Mouse (Mus musculus): ENCODE measurements around the gene Mta3. TPM values are rescaled to one million over a fixed set of nuclear protein-coding genes. Genes with fewer than 3 reads are reported as not detected.

The Mta3 gene
- total and polyA plus RNA-seq, 3 experiments: 31.1 to 67.6 (median 39.2) TPM

GRCm38 (mm10) chr17:83795121-83795520, 89.2 kb downstream of the Mta3 start:
- Histone ChIP-seq H3K36me3 (replicated peaks in 1 of 2; ENCODE audit: control insufficient read depth in 1 of 2, insufficient read depth in 1 of 2, low read length in 1 of 2) (peaks cover 16 to 68% of the 10 kb centered on the region in 2 experiments), H3K4me3 (replicated peaks in 1 of 3; ENCODE audit: low read depth in 2 of 3, low read length in 2 of 3, poor library complexity in 1 of 3) (no peak overlapping the region), H3K79me2 (replicated peaks; ENCODE audit: control insufficient read depth, extremely low read depth, insufficient read depth, poor library complexity, severe bottlenecking) (no peaks in the 10 kb centered on the region), H3K4me1 (ENCODE audit: control insufficient read depth in 1 of 2, insufficient read depth in 2 of 2) (peaks cover 0 to 6% of the 10 kb centered on the region in 2 experiments; a peak in 2 of 4 replicates), H3K27ac (ENCODE audit: insufficient read depth, low read depth) (no peak overlapping the region), H3K9ac (ENCODE audit: insufficient read depth, low read depth) (no peak overlapping the region), H3K4me2 (ENCODE audit: insufficient read depth, low read depth, poor library complexity, severe bottlenecking) (no peak overlapping the region), H3K9me3 (replicated peaks; ENCODE audit: low read length) (no peaks in the 10 kb centered on the region), H3K27me3 (replicated peaks) (no peaks in the 10 kb centered on the region)
- in situ Hi-C loops (cut with MboI; ENCODE audit: low pct_ligation_motif_present, low pct_unique_long_range_greater_than_20kb, low sequenced_read_pairs): no loop called here
- dilution Hi-C loops (cut with MboI; ENCODE audit: extremely low pct_ligation_motif_present, extremely low pct_unique_long_range_greater_than_20kb, low sequenced_read_pairs): no loop called here
- DNase-seq (ENCODE audit: extremely low read depth): no peak
- no peak for TF ChIP-seq USF1 (IDR thresholded peaks at IDR 0.05; ENCODE audit: low read depth, low read length)
- no peak for TF ChIP-seq TBP (conservative IDR thresholded peaks at IDR 0.05; ENCODE audit: low read depth, low read length)
- no peak for TF ChIP-seq CHD1 (IDR thresholded peaks at IDR 0.05; ENCODE audit: low read depth, low read length)
- no peak for TF ChIP-seq RAD21 (IDR thresholded peaks at IDR 0.05; ENCODE audit: low read depth, low read length)
- no peak for TF ChIP-seq PAX5 (IDR thresholded peaks at IDR 0.05; ENCODE audit: low read length)
- TF ChIP-seq ZKSCAN1 (IDR thresholded peaks at IDR 0.05; ENCODE audit: borderline replicate concordance, low read depth, low read length): no peak
- no peak for TF ChIP-seq JUND (conservative IDR thresholded peaks at IDR 0.05; ENCODE audit: low read depth, low read length)
- TF ChIP-seq KAT2A (IDR thresholded peaks at IDR 0.05; ENCODE audit: insufficient replicate concordance, low read length): no peak
- TF ChIP-seq SIN3A (IDR thresholded peaks at IDR 0.05; ENCODE audit: low read length): no peak
- no peak for TF ChIP-seq ZC3H11A (IDR thresholded peaks at IDR 0.05; ENCODE audit: low read depth, low read length)
- no peak for TF ChIP-seq ZNF384 (IDR thresholded peaks at IDR 0.05; ENCODE audit: low read depth, low read length)
- TF ChIP-seq MXI1 (IDR thresholded peaks at IDR 0.05; ENCODE audit: low read depth, low read length): no peak
- no peak for TF ChIP-seq NRF1 (IDR thresholded peaks at IDR 0.05; ENCODE audit: low read depth, low read length)
- TF ChIP-seq CTCF (conservative IDR thresholded peaks at IDR 0.05 in 1 of 2, IDR thresholded peaks at IDR 0.05 in 1 of 2; ENCODE audit: low read depth in 2 of 2, low read length in 2 of 2): no peak
- no peak for TF ChIP-seq POLR2A (IDR thresholded peaks at IDR 0.05; ENCODE audit: low read depth, low read length)

DNA sequence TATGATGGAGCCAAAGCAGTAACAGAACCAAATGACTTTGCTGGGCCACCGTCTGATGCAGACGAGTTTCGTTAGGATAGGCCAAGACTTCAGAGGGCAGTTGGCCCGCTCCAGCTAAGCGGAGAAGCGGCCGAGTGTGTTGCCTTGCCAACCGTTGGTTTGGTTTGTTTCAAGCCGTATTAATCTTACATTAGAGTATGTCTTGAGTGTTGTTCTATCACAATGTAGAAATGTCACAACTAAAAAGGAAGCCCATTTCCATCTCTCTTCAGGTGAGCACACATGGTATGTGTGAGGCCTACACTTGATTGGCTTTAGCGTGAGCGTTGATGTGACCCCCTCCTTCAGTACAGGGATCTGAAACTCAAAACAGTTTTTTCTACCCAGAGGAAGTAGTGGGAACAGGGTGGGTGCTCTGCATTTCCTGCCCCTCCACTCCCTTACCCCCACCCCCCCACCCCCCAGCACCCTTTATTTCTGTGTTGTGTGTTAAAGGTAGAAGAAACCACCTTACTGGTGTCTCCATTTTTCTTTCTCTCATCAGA, 93.6 kb downstream of the Mta3 start:
- H3K27me3 ChIP-seq (replicated peaks): no peaks in the 10 kb centered on the region

More for the DNA sequence above, 93.6 kb downstream of the Mta3 start:
- in situ Hi-C loops (cut with MboI; ENCODE audit: low pct_ligation_motif_present, low pct_unique_long_range_greater_than_20kb, low sequenced_read_pairs): no loop called here
- Histone ChIP-seq H3K27ac (ENCODE audit: insufficient read depth, low read depth) (no peak overlapping the region), H3K79me2 (replicated peaks; ENCODE audit: control insufficient read depth, extremely low read depth, insufficient read depth, poor library complexity, severe bottlenecking) (no peaks in the 10 kb centered on the region), H3K9ac (ENCODE audit: insufficient read depth, low read depth) (no peak overlapping the region), H3K4me3 (replicated peaks in 1 of 3; ENCODE audit: low read depth in 2 of 3, low read length in 2 of 3, poor library complexity in 1 of 3) (no peak overlapping the region), H3K36me3 (replicated peaks in 1 of 2; ENCODE audit: control insufficient read depth in 1 of 2, insufficient read depth in 1 of 2, low read length in 1 of 2) (peaks cover 11 to 65% of the 10 kb centered on the region in 2 experiments), H3K4me1 (ENCODE audit: control insufficient read depth in 1 of 2, insufficient read depth in 2 of 2) (no peaks in the 10 kb centered on the region), H3K4me2 (ENCODE audit: insufficient read depth, low read depth, poor library complexity, severe bottlenecking) (no peak overlapping the region), H3K9me3 (replicated peaks; ENCODE audit: low read length) (no peaks in the 10 kb centered on the region)
- DNase-seq (ENCODE audit: extremely low read depth): no peak
- TF ChIP-seq HCFC1 (IDR thresholded peaks at IDR 0.05; ENCODE audit: low read depth, low read length) (no peak), ZKSCAN1 (IDR thresholded peaks at IDR 0.05; ENCODE audit: borderline replicate concordance, low read depth, low read length) (no peak), JUND (conservative IDR thresholded peaks at IDR 0.05; ENCODE audit: low read depth, low read length) (no peak), USF2 (conservative IDR thresholded peaks at IDR 0.05; ENCODE audit: low read depth, low read length) (no peak), E2F4 (IDR thresholded peaks at IDR 0.05; ENCODE audit: insufficient replicate concordance, low read depth, low read length) (no peak), POLR2A (IDR thresholded peaks at IDR 0.05; ENCODE audit: low read depth, low read length) (no peak), GABPA (IDR thresholded peaks at IDR 0.05; ENCODE audit: insufficient replicate concordance, low read depth, low read length) (no peak), RAD21 (IDR thresholded peaks at IDR 0.05; ENCODE audit: low read depth, low read length) (no peak), KAT2A (IDR thresholded peaks at IDR 0.05; ENCODE audit: insufficient replicate concordance, low read length) (no peak)
- dilution Hi-C loops (cut with MboI; ENCODE audit: extremely low pct_ligation_motif_present, extremely low pct_unique_long_range_greater_than_20kb, low sequenced_read_pairs): no loop called here
